Mouse (Mus musculus): ENCODE measurements at regions not wholly inside any gene's neighbourhood (a gene's known extent, or its start where the extent isn't known, plus 50 kb on each side); places are given as distances from the start of the nearest gene placed in this dataset.
A peak's percentile ranks its signal among the peaks of the same experiment; 100 is the strongest.

- Histone ChIP-seq H3K27me3 (replicated peaks; ENCODE audit: control insufficient read depth, insufficient read depth, low read length) (no peaks in the 10 kb centered on the region), H3K36me3 (ENCODE audit: control insufficient read depth, insufficient read depth, low read length) (no peaks in the 10 kb centered on the region), H3K4me3 (ENCODE audit: low read length) (no peak overlapping the region), H3K4me1 (ENCODE audit: control insufficient read depth, insufficient read depth, low read length) (no peaks in the 10 kb centered on the region), H3K4me2 (ENCODE audit: low read depth, low read length) (no peak overlapping the region), H3K27ac (ENCODE audit: low read length) (no peak overlapping the region), H3K9ac (ENCODE audit: low read depth, low read length) (no peak overlapping the region), H3K9me3 (ENCODE audit: control insufficient read depth, low read length) (no peaks in the 10 kb centered on the region)
- ATAC-seq: no peak
- 85% methylated on average over 4 of the region's 4 CpGs for WGBS
These were observed 54.6 kb downstream of the Sox4 start for GRCm38 (mm10) chr13:28898900-28899299.

- no peak for ATAC-seq
- Histone ChIP-seq H3K4me3 (ENCODE audit: low read length) (no peak overlapping the region), H3K9me3 (ENCODE audit: control insufficient read depth, low read length) (no peaks in the 10 kb centered on the region), H3K4me2 (ENCODE audit: low read depth, low read length) (no peak overlapping the region), H3K36me3 (ENCODE audit: control insufficient read depth, insufficient read depth, low read length) (no peaks in the 10 kb centered on the region), H3K9ac (ENCODE audit: low read depth, low read length) (no peak overlapping the region), H3K27me3 (replicated peaks; ENCODE audit: control insufficient read depth, insufficient read depth, low read length) (no peaks in the 10 kb centered on the region), H3K4me1 (ENCODE audit: control insufficient read depth, insufficient read depth, low read length) (no peaks in the 10 kb centered on the region), H3K27ac (ENCODE audit: low read length) (no peak overlapping the region)
- 88% methylated on average over 6 of the region's 6 CpGs for WGBS
These were observed 60.6 kb downstream of the Sox4 start for GRCm38 (mm10) chr13:28892896-28893295.

GRCm38 (mm10) chr13:28887098-28887497 lies 66.4 kb downstream of the Sox4 start:
- H3K9me3 ChIP-seq (ENCODE audit: control insufficient read depth, low read length): no peaks in the 10 kb centered on the region
- H3K27me3 ChIP-seq (replicated peaks; ENCODE audit: control insufficient read depth, insufficient read depth, low read length): peaks cover 8% of the 10 kb centered on the region
- H3K36me3 ChIP-seq (ENCODE audit: control insufficient read depth, insufficient read depth, low read length): no peaks in the 10 kb centered on the region
- peaks cover 3% of the 10 kb centered on the region; the same call in 1 of the 2 replicates for H3K4me1 ChIP-seq (ENCODE audit: control insufficient read depth, insufficient read depth, low read length)
- H3K9ac ChIP-seq (ENCODE audit: low read depth, low read length): no peak overlapping the region
- no peak overlapping the region for H3K4me2 ChIP-seq (ENCODE audit: low read depth, low read length)
- H3K4me3 ChIP-seq (ENCODE audit: low read length): no peak overlapping the region
- H3K27ac ChIP-seq (ENCODE audit: low read length): no peak overlapping the region
- WGBS: 27% methylated on average over 13 of the region's 13 CpGs
- ATAC-seq: no peak

GRCm38 (mm10) chr13:28886691-28887090 lies 66.8 kb downstream of the Sox4 start:
- Histone ChIP-seq H3K4me2 (ENCODE audit: low read depth, low read length) (no peak overlapping the region), H3K9me3 (ENCODE audit: control insufficient read depth, low read length) (no peaks in the 10 kb centered on the region), H3K27ac (ENCODE audit: low read length) (no peak overlapping the region), H3K36me3 (ENCODE audit: control insufficient read depth, insufficient read depth, low read length) (no peaks in the 10 kb centered on the region), H3K4me3 (ENCODE audit: low read length) (no peak overlapping the region), H3K4me1 (ENCODE audit: control insufficient read depth, insufficient read depth, low read length) (peaks cover 3% of the 10 kb centered on the region; the same call in 1 of the 2 replicates), H3K27me3 (replicated peaks; ENCODE audit: control insufficient read depth, insufficient read depth, low read length) (peaks cover 8% of the 10 kb centered on the region), H3K9ac (ENCODE audit: low read depth, low read length) (no peak overlapping the region)
- WGBS: 29% methylated on average over 11 of the region's 11 CpGs
- ATAC-seq: no peak

- 1% methylated on average over 29 of the region's 30 CpGs for WGBS
- peak overlapping the region; percentile 70 for H3K9ac ChIP-seq (ENCODE audit: low read depth, low read length)
- peak; percentile 31; the same call in 1 of the 2 replicates for ATAC-seq
These were observed 68.2 kb downstream of the Sox4 start for GRCm38 (mm10) chr13:28885083-28886037.

GRCm38 (mm10) chr13:28884191-28884820 lies 69.2 kb downstream of the Sox4 start:
- peak overlapping the region; percentile 82 for H3K4me2 ChIP-seq (ENCODE audit: low read depth, low read length)
- H3K4me1 ChIP-seq (ENCODE audit: control insufficient read depth, insufficient read depth, low read length): peaks cover 3% of the 10 kb centered on the region; the same call in 1 of the 2 replicates
- no peaks in the 10 kb centered on the region for H3K36me3 ChIP-seq (ENCODE audit: control insufficient read depth, insufficient read depth, low read length)
- H3K27me3 ChIP-seq (replicated peaks; ENCODE audit: control insufficient read depth, insufficient read depth, low read length): peaks cover 8% of the 10 kb centered on the region
- H3K27ac ChIP-seq (ENCODE audit: low read length): no peak overlapping the region
- peak overlapping the region; percentile 70 for H3K9ac ChIP-seq (ENCODE audit: low read depth, low read length)
- under 1% methylated on average over 26 of the region's 26 CpGs for WGBS
- H3K4me3 ChIP-seq (ENCODE audit: low read length): peak overlapping the region; percentile 60
- ATAC-seq: no peak
- no peaks in the 10 kb centered on the region for H3K9me3 ChIP-seq (ENCODE audit: control insufficient read depth, low read length)

More at GRCm38 (mm10) chr13:28885083-28886037, 68.2 kb downstream of the Sox4 start:
- no peaks in the 10 kb centered on the region for H3K9me3 ChIP-seq (ENCODE audit: control insufficient read depth, low read length)
- peaks cover 8% of the 10 kb centered on the region for H3K27me3 ChIP-seq (replicated peaks; ENCODE audit: control insufficient read depth, insufficient read depth, low read length)
- peak overlapping the region; percentile 82 for H3K4me2 ChIP-seq (ENCODE audit: low read depth, low read length)
- H3K4me3 ChIP-seq (ENCODE audit: low read length): peak overlapping the region; percentile 60
- H3K4me1 ChIP-seq (ENCODE audit: control insufficient read depth, insufficient read depth, low read length): peaks cover 3% of the 10 kb centered on the region; the same call in 1 of the 2 replicates
- H3K27ac ChIP-seq (ENCODE audit: low read length): no peak overlapping the region
- H3K36me3 ChIP-seq (ENCODE audit: control insufficient read depth, insufficient read depth, low read length): no peaks in the 10 kb centered on the region

GRCm38 (mm10) chr13:28883398-28883797 lies 70.1 kb downstream of the Sox4 start:
- Histone ChIP-seq H3K9me3 (ENCODE audit: control insufficient read depth, low read length) (no peaks in the 10 kb centered on the region), H3K27ac (ENCODE audit: low read length) (no peak overlapping the region), H3K9ac (ENCODE audit: low read depth, low read length) (no peak overlapping the region), H3K4me1 (ENCODE audit: control insufficient read depth, insufficient read depth, low read length) (peaks cover 3% of the 10 kb centered on the region; the same call in 1 of the 2 replicates), H3K4me3 (ENCODE audit: low read length) (peak overlapping the region; percentile 60), H3K4me2 (ENCODE audit: low read depth, low read length) (peak overlapping the region; percentile 82), H3K27me3 (replicated peaks; ENCODE audit: control insufficient read depth, insufficient read depth, low read length) (peaks cover 8% of the 10 kb centered on the region), H3K36me3 (ENCODE audit: control insufficient read depth, insufficient read depth, low read length) (no peaks in the 10 kb centered on the region)
- ATAC-seq: no peak
- WGBS: 37% methylated on average over 8 of the region's 8 CpGs

- no peaks in the 10 kb centered on the region for H3K9me3 ChIP-seq (ENCODE audit: control insufficient read depth, low read length)
- no peaks in the 10 kb centered on the region; the same call in 1 of the 2 replicates for H3K27me3 ChIP-seq (replicated peaks; ENCODE audit: control insufficient read depth, insufficient read depth, low read length)
- peaks cover 3% of the 10 kb centered on the region; the same call in 1 of the 2 replicates for H3K4me1 ChIP-seq (ENCODE audit: control insufficient read depth, insufficient read depth, low read length)
- 55% methylated on average over 6 of the region's 6 CpGs for WGBS
- no peak for ATAC-seq
- H3K36me3 ChIP-seq (ENCODE audit: control insufficient read depth, insufficient read depth, low read length): no peaks in the 10 kb centered on the region
- no peak overlapping the region for H3K9ac ChIP-seq (ENCODE audit: low read depth, low read length)
- no peak overlapping the region for H3K4me2 ChIP-seq (ENCODE audit: low read depth, low read length)
- no peak overlapping the region for H3K27ac ChIP-seq (ENCODE audit: low read length)
- no peak overlapping the region for H3K4me3 ChIP-seq (ENCODE audit: low read length)
These were observed 72.6 kb downstream of the Sox4 start for GRCm38 (mm10) chr13:28880888-28881287.

GRCm38 (mm10) chr13:28878692-28879091 lies 74.8 kb downstream of the Sox4 start:
- no peak for ATAC-seq
- 75% methylated on average over 3 of the region's 3 CpGs for WGBS

More at GRCm38 (mm10) chr13:28878692-28879091, 74.8 kb downstream of the Sox4 start:
- no peak overlapping the region for H3K4me2 ChIP-seq (ENCODE audit: low read depth, low read length)
- no peak overlapping the region for H3K27ac ChIP-seq (ENCODE audit: low read length)
- no peak overlapping the region for H3K4me3 ChIP-seq (ENCODE audit: low read length)
- peaks cover 3% of the 10 kb centered on the region; the same call in 1 of the 2 replicates for H3K4me1 ChIP-seq (ENCODE audit: control insufficient read depth, insufficient read depth, low read length)
- H3K36me3 ChIP-seq (ENCODE audit: control insufficient read depth, insufficient read depth, low read length): no peaks in the 10 kb centered on the region
- H3K9ac ChIP-seq (ENCODE audit: low read depth, low read length): no peak overlapping the region
- no peaks in the 10 kb centered on the region for H3K9me3 ChIP-seq (ENCODE audit: control insufficient read depth, low read length)
- no peaks in the 10 kb centered on the region; the same call in 1 of the 2 replicates for H3K27me3 ChIP-seq (replicated peaks; ENCODE audit: control insufficient read depth, insufficient read depth, low read length)

Data from intestine, embryonic 16.5 days (tissue).